Mouse (Mus musculus): Measurements from ENCODE around the gene Abca3.

DNA sequence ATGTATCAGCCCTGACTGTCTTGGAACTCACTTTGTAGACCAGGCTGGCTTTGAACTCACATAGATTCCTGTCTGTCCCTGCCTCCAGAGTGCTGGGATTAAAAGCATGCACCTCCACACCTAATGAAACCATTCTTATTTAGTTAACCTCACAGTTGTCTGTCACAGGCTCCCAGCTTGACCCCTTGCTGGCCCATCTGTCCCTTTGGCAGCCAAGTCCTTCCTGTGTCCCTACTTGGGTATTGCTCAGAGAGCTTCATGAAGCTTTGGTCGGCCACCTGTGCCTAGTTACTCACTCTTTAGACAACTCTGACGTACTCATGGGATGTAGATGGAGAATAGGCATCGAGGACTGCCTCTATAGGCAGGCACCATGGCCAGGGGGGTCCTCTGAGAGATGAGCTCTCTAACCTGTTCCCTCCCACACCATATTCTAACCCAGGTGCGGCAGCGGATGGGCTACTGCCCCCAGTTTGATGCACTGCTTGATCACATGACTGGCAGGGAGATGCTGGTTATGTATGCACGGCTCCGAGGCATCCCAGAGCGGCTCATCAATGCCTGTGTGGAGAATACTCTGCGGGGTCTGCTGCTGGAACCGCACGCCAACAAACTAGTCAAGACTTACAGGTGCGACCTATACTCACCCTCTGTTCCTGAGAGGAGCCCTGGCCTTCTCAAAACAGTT is 55.5 kb downstream of the Abca3 start:
- TF ChIP-seq CTCF (IDR thresholded peaks at IDR 0.05; ENCODE audit: control insufficient read depth, insufficient read depth, insufficient read length) (no peak), USF1 (IDR thresholded peaks at IDR 0.05; ENCODE audit: low read depth) (no peak), CEBPB (IDR thresholded peaks at IDR 0.05; ENCODE audit: low read depth) (no peak), MYOD1 (IDR thresholded peaks at IDR 0.05; ENCODE audit: control insufficient read depth, insufficient read length, low read depth) (no peak), FOSL1 (IDR thresholded peaks at IDR 0.05; ENCODE audit: insufficient read depth, low read length, poor library complexity, severe bottlenecking) (no peak), MYOG (IDR thresholded peaks at IDR 0.05; ENCODE audit: control insufficient read depth, extremely low read depth, insufficient read length) (no peak), MAX (IDR thresholded peaks at IDR 0.05) (no peak)

All from C2C12 (cell line).